Mouse (Mus musculus): ENCODE measurements around the gene Myocd. TPM values are rescaled to one million over a fixed set of nuclear protein-coding genes. Genes with fewer than 3 reads are reported as not detected.
A peak's percentile ranks its signal among the peaks of the same experiment; 100 is the strongest.

Gene Myocd
- 0.64 and 0.70 TPM in 2 replicates for polyA plus RNA-seq (2015; fragmentation: Nextera tagmentation; extraction: Ambion mirVana)

DNA sequence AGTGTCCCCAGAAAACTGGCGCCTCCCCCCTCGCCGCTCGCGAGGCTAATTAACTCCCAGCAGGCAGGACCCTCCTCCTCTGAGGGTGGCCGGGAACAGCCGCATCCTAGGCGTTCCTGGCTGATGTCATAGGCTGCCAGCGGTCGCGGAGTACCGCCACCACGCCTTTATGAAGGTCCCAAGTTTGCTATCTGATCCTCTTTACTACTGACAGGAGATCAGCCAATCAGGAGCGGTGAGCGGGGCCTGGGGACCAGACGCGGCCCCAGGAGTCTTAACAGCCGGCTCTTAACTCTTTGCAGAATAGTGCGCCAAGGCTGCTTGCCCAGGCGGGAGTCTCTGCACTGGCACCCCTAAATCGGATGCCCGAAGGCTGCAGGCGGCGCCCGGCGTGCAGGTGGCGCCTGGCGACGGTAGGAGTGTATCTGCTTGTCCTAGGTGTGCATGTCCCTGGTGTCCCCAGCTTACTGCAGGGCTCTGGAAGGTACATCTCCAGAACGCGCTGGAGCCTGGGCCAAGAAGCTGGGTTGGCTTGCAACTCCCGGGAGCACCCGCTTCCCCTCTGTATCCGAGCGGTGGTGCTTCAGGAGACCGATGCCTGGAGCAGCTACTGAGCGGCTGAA lies at the start of gene Myocd:
Gene Myocd, minus strand, starts transcription at position 139 of the 623 bp plus-strand sequence.
- no peaks in the 10 kb centered on the region for H3K9me3 ChIP-seq (replicated peaks; ENCODE audit: control insufficient read depth, low read length, poor library complexity, severe bottlenecking)
- no peak within 1 kb of the TSS for H3K27ac ChIP-seq (ENCODE audit: low read length)
- peak within 1 kb of the TSS; percentile 80 for H3K4me2 ChIP-seq (ENCODE audit: low read length)
- peaks cover 24% of the 10 kb centered on the region for H3K27me3 ChIP-seq (ENCODE audit: control insufficient read depth, insufficient read depth, low read depth, low read length)
- WGBS, result under 1% methylated on average over 37 of the region's 37 CpGs
- H3K36me3 ChIP-seq (ENCODE audit: control insufficient read depth, insufficient read depth, low read length), result no peaks in the 10 kb centered on the region
- peak within 1 kb of the TSS; percentile 40 for H3K4me3 ChIP-seq (ENCODE audit: low read depth, low read length)
- H3K4me1 ChIP-seq (ENCODE audit: control insufficient read depth, insufficient read depth, low read length), result peaks cover 10% of the 10 kb centered on the region
- peak; percentile 62 for ATAC-seq
- peak within 1 kb of the TSS; percentile 57 for H3K9ac ChIP-seq (ENCODE audit: low read depth, low read length)

DNA sequence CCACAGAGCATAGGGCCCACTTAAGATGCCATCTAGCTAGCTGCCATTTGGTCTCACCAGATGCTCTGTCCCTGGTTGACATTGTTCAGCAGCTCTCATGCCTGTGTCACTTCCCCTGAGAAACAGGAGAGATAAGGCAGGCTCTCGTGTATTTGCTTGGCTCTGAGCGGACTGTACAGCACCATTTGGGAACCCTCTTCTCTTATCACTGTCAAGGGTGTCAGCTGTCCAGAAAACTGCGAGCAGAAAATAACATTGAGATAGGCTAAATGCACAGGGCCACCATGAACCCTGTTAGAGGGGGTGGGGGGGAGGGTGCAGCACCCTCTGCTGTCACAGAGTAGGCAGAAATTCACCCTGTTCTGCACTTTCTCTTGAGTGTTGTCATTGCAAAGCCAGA lies 34.0 kb upstream of the Myocd start:
- Histone ChIP-seq H3K4me1 (ENCODE audit: control insufficient read depth, insufficient read depth, low read length) (no peaks in the 10 kb centered on the region), H3K4me2 (ENCODE audit: low read length) (no peak overlapping the region), H3K36me3 (ENCODE audit: control insufficient read depth, insufficient read depth, low read length) (no peaks in the 10 kb centered on the region), H3K9ac (ENCODE audit: low read depth, low read length) (no peak overlapping the region), H3K27me3 (ENCODE audit: control insufficient read depth, insufficient read depth, low read depth, low read length) (no peaks in the 10 kb centered on the region), H3K9me3 (replicated peaks; ENCODE audit: control insufficient read depth, low read length, poor library complexity, severe bottlenecking) (no peaks in the 10 kb centered on the region), H3K4me3 (ENCODE audit: low read depth, low read length) (no peak overlapping the region), H3K27ac (ENCODE audit: low read length) (no peak overlapping the region)
- 88% methylated on average over 3 of the region's 3 CpGs for WGBS
- ATAC-seq, result no peak

DNA sequence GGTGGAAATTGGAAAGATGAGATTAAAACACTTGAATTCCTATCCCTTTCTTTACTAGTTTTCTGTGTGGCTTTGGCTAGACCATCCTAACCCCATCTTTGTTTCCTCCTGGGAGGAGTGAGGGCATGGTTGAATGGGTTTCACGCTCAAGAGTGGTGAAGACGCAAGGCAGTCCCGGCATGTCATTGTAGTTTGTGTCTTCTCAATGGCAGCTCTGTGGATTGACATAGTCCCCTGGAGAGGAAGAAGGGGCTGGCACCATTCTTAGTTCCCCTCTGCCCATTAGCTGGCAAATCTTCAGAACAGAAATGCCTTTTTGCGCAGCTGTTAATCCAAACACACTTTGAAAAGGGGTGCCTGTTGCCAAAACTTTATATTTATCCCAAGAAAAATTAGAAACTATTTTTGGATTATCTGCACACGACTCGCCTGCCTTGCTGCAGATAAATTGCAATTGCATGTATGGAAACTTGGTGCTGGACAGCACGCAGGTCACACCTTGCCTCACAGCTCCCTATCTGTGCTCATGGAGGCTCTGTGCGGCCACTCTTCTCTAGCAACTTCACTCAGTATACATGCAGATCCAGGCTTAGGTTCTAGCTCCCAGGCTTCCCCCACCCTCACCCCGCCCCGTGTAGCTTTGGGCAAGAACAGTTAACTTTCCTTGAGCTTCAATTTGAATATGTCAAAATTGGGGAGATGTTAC lies 24.5 kb upstream of the Myocd start:
- Histone ChIP-seq H3K27ac (ENCODE audit: low read length) (no peak overlapping the region), H3K9me3 (replicated peaks; ENCODE audit: control insufficient read depth, low read length, poor library complexity, severe bottlenecking) (no peaks in the 10 kb centered on the region), H3K9ac (ENCODE audit: low read depth, low read length) (no peak overlapping the region), H3K36me3 (ENCODE audit: control insufficient read depth, insufficient read depth, low read length) (no peaks in the 10 kb centered on the region), H3K4me1 (ENCODE audit: control insufficient read depth, insufficient read depth, low read length) (no peaks in the 10 kb centered on the region), H3K27me3 (ENCODE audit: control insufficient read depth, insufficient read depth, low read depth, low read length) (no peaks in the 10 kb centered on the region), H3K4me3 (ENCODE audit: low read depth, low read length) (no peak overlapping the region), H3K4me2 (ENCODE audit: low read length) (no peak overlapping the region)
- ATAC-seq, result no peak
- WGBS, result 83% methylated on average over 10 of the region's 10 CpGs

DNA sequence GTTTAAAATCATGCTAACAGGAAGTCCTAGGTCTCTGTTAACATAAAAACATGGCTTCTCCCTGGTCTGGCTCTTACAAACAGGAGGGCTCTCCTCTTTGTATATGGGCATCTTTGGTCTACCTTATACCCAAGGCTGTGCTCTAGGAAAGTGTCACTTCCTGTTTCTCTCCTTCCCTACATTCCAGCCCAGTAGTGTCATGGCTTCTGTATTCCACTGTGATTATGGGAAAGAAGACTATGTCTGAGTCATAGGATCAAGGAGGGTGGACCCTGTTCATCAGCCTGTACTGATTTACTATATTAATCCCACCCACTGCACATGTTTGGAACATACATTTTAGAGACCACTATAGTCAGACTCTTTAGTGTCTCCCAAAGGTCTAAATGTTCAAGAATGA lies 23.2 kb upstream of the Myocd start:
- Histone ChIP-seq H3K27ac (ENCODE audit: low read length) (no peak overlapping the region), H3K36me3 (ENCODE audit: control insufficient read depth, insufficient read depth, low read length) (no peaks in the 10 kb centered on the region), H3K4me1 (ENCODE audit: control insufficient read depth, insufficient read depth, low read length) (no peaks in the 10 kb centered on the region), H3K4me2 (ENCODE audit: low read length) (no peak overlapping the region), H3K9ac (ENCODE audit: low read depth, low read length) (no peak overlapping the region), H3K4me3 (ENCODE audit: low read depth, low read length) (no peak overlapping the region), H3K27me3 (ENCODE audit: control insufficient read depth, insufficient read depth, low read depth, low read length) (no peaks in the 10 kb centered on the region), H3K9me3 (replicated peaks; ENCODE audit: control insufficient read depth, low read length, poor library complexity, severe bottlenecking) (no peaks in the 10 kb centered on the region)
- no peak for ATAC-seq

DNA sequence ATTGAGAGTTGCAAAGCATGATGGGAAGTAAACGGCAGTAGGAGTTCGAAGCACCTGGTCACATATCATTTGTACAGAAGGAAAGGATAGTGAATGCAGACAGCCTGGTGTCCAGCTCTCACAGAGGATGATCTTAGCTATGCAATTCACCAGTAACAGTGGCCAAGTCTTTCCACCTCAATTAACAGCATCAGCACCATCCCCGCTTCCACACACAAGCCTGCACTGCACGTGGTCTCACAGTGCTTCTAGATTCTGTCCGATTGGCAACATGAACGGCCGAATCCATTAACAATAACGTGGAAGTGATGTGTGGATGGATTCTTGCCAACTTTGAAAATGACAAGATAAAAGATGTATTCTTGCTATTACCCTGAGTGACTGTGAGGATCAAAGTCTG lies 17.9 kb upstream of the Myocd start:
- no peaks in the 10 kb centered on the region for H3K4me1 ChIP-seq (ENCODE audit: control insufficient read depth, insufficient read depth, low read length)
- no peak overlapping the region for H3K27ac ChIP-seq (ENCODE audit: low read length)
- no peaks in the 10 kb centered on the region for H3K9me3 ChIP-seq (replicated peaks; ENCODE audit: control insufficient read depth, low read length, poor library complexity, severe bottlenecking)
- H3K27me3 ChIP-seq (ENCODE audit: control insufficient read depth, insufficient read depth, low read depth, low read length), result no peaks in the 10 kb centered on the region
- no peaks in the 10 kb centered on the region for H3K36me3 ChIP-seq (ENCODE audit: control insufficient read depth, insufficient read depth, low read length)
- no peak overlapping the region for H3K9ac ChIP-seq (ENCODE audit: low read depth, low read length)
- WGBS, result 79% methylated on average over 8 of the region's 8 CpGs
- H3K4me2 ChIP-seq (ENCODE audit: low read length), result no peak overlapping the region
- no peak overlapping the region for H3K4me3 ChIP-seq (ENCODE audit: low read depth, low read length)
- ATAC-seq, result no peak

DNA sequence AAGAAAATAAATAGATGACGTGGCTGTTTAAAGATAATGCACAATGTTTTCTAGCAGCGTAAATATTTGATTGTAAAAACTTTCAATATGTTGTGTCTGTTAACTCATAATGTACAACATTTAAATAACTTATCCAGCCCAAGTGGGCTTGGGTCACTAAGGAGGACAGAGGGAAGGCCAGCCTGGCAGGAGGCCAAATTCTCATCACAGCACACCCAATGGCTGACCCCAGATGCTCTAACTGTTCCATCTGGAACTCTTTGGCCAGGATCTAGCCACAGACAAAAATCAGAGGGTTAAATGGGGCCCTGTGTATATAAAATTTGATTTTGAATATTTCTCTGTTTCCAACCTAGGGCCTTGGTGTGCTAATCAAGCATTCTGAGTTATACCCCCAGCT lies 16.4 kb upstream of the Myocd start:
- H3K9me3 ChIP-seq (replicated peaks; ENCODE audit: control insufficient read depth, low read length, poor library complexity, severe bottlenecking), result no peaks in the 10 kb centered on the region
- no peak overlapping the region for H3K4me3 ChIP-seq (ENCODE audit: low read depth, low read length)
- no peaks in the 10 kb centered on the region for H3K4me1 ChIP-seq (ENCODE audit: control insufficient read depth, insufficient read depth, low read length)
- H3K36me3 ChIP-seq (ENCODE audit: control insufficient read depth, insufficient read depth, low read length), result no peaks in the 10 kb centered on the region
- H3K27ac ChIP-seq (ENCODE audit: low read length), result no peak overlapping the region
- no peak overlapping the region for H3K4me2 ChIP-seq (ENCODE audit: low read length)
- H3K27me3 ChIP-seq (ENCODE audit: control insufficient read depth, insufficient read depth, low read depth, low read length), result no peaks in the 10 kb centered on the region
- WGBS, result 90% methylated on average over 2 of the region's 2 CpGs
- H3K9ac ChIP-seq (ENCODE audit: low read depth, low read length), result no peak overlapping the region
- ATAC-seq, result no peak

DNA sequence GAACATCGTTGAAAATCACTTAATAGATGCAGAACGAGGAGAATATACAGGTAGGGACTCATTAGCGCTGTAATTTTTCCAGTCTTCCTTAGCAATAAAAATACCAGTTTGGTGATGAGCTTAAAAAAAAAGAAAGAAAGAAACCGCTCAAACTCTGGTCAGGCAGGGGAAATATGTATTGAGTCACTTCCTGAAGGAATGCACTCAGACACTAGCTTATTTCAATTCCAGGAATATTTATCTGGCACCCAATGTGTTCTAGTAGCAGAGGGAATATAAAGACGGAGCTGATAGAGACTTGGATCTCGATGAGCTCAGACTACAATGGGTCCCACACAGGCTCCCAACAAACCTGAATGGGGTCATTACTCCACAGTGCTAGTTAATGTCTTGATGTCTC lies 5.7 kb upstream of the Myocd start:
- H3K9me3 ChIP-seq (replicated peaks; ENCODE audit: control insufficient read depth, low read length, poor library complexity, severe bottlenecking), result no peaks in the 10 kb centered on the region

DNA sequence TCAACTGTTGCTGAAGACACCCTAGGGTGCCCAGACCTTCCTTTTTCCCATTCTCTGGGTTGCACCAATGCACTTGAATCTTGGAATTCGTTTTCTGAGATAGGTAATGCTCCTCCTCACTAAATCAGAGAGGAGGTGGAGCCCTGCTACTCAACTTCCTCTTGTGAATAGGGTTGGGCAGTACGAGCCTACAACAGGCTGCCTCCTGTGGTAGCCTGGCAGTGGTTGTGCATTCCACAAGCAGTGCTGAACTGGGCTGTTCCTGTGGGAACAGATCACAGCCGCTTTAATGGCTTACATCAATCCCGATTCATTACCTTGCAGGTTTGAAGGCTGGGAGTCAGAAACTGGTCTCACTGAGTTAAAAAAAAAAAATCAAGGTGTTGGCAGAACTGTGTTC lies 1.2 kb upstream of the Myocd start:
- WGBS, result 17% methylated on average over 4 of the region's 4 CpGs
- peaks cover 24% of the 10 kb centered on the region for H3K27me3 ChIP-seq (ENCODE audit: control insufficient read depth, insufficient read depth, low read depth, low read length)
- H3K4me2 ChIP-seq (ENCODE audit: low read length), result no peak overlapping the region
- H3K27ac ChIP-seq (ENCODE audit: low read length), result no peak overlapping the region
- no peak overlapping the region for H3K4me3 ChIP-seq (ENCODE audit: low read depth, low read length)
- H3K9ac ChIP-seq (ENCODE audit: low read depth, low read length), result no peak overlapping the region
- peaks cover 10% of the 10 kb centered on the region for H3K4me1 ChIP-seq (ENCODE audit: control insufficient read depth, insufficient read depth, low read length)
- ATAC-seq, result no peak
- no peaks in the 10 kb centered on the region for H3K9me3 ChIP-seq (replicated peaks; ENCODE audit: control insufficient read depth, low read length, poor library complexity, severe bottlenecking)
- H3K36me3 ChIP-seq (ENCODE audit: control insufficient read depth, insufficient read depth, low read length), result no peaks in the 10 kb centered on the region

More for the DNA sequence above, 5.7 kb upstream of the Myocd start:
- Histone ChIP-seq H3K4me3 (ENCODE audit: low read depth, low read length) (no peak overlapping the region), H3K27ac (ENCODE audit: low read length) (no peak overlapping the region), H3K9ac (ENCODE audit: low read depth, low read length) (no peak overlapping the region), H3K4me2 (ENCODE audit: low read length) (no peak overlapping the region), H3K36me3 (ENCODE audit: control insufficient read depth, insufficient read depth, low read length) (no peaks in the 10 kb centered on the region), H3K4me1 (ENCODE audit: control insufficient read depth, insufficient read depth, low read length) (peaks cover 1% of the 10 kb centered on the region; the same call in 1 of the 2 replicates), H3K27me3 (ENCODE audit: control insufficient read depth, insufficient read depth, low read depth, low read length) (peaks cover 12% of the 10 kb centered on the region; the same call in 1 of the 2 replicates)
- no peak for ATAC-seq
- WGBS, result 90% methylated on average over 6 of the region's 6 CpGs

DNA sequence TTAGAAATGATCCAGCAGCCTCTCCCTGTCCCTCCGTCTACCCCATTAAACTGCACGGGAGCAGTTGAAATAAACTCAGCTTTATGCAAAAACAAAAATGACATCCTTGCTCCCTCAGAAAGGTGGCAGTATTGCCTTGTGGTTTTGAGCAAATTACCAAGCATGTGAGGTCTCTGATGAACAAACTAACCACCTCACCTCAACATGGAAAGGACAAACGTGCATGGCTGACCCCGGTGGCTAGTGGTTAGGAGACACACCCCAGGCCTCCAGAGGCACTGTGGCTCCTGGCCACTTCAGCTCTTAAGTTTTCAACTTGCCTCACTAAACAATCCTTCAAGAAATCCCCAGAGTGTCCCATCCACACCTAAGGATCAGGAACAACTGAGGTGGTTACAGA lies 1.5 kb downstream of the Myocd start:
- H3K27me3 ChIP-seq (ENCODE audit: control insufficient read depth, insufficient read depth, low read depth, low read length), result peaks cover 24% of the 10 kb centered on the region
- peaks cover 10% of the 10 kb centered on the region for H3K4me1 ChIP-seq (ENCODE audit: control insufficient read depth, insufficient read depth, low read length)
- H3K4me3 ChIP-seq (ENCODE audit: low read depth, low read length), result no peak overlapping the region
- no peak overlapping the region for H3K4me2 ChIP-seq (ENCODE audit: low read length)
- no peaks in the 10 kb centered on the region for H3K36me3 ChIP-seq (ENCODE audit: control insufficient read depth, insufficient read depth, low read length)
- H3K9ac ChIP-seq (ENCODE audit: low read depth, low read length), result no peak overlapping the region
- 64% methylated on average over 4 of the region's 4 CpGs for WGBS
- ATAC-seq, result no peak
- H3K9me3 ChIP-seq (replicated peaks; ENCODE audit: control insufficient read depth, low read length, poor library complexity, severe bottlenecking), result no peaks in the 10 kb centered on the region
- no peak overlapping the region for H3K27ac ChIP-seq (ENCODE audit: low read length)
